Mouse (Mus musculus) liver, adult 10 weeks (tissue): ENCODE results near the gene Dydc1. TPM values are rescaled to one million over a fixed set of nuclear protein-coding genes. Genes with fewer than 3 reads are reported as not detected.

Experiments used
- polyA plus RNA-seq: library from polyadenylated mRNA; stranded (reverse); fragments of 350-450 nt; fragmentation: Illumina TruSeq; extraction: RNeasy Lipid Tissue Mini Kit (QIAGEN cat#74804); gene quantifications from one replicate; pipeline ENCODE4 v1.2.3, GENCODE M21; 2014; ENCODE audit warnings: low read depth, low replicate concordance

Dydc1 gene
- not detected for polyA plus RNA-seq

GRCm38 (mm10) chr14:41072229-41072943 lies at the start of gene Dydc1:
TSS of gene Dydc1 (plus strand) at chr14:41072911.

DNA sequence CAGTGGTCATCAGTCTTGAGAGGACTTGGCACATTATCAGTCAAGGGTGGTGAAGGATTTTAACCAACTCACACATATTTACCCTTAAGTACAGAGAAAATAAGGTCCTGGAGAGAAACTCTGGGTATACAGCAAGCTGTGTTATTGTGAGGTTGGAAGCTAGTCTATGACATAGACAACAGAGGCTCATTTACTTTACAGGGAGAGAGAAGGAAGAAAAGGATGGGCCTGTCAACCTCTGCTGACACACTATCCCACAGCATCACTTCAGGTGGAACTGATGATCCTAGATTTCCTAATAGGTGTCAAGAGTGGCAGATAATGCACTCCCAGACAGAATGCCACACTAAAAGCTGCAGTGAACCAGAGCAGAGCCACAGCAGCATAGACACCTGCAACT lies 3.6 kb upstream of the Dydc1 start, which contains the start of gene Dydc2:
Dydc2 (minus strand) TSS at position 101 of the 400 bp plus-strand sequence.

DNA sequence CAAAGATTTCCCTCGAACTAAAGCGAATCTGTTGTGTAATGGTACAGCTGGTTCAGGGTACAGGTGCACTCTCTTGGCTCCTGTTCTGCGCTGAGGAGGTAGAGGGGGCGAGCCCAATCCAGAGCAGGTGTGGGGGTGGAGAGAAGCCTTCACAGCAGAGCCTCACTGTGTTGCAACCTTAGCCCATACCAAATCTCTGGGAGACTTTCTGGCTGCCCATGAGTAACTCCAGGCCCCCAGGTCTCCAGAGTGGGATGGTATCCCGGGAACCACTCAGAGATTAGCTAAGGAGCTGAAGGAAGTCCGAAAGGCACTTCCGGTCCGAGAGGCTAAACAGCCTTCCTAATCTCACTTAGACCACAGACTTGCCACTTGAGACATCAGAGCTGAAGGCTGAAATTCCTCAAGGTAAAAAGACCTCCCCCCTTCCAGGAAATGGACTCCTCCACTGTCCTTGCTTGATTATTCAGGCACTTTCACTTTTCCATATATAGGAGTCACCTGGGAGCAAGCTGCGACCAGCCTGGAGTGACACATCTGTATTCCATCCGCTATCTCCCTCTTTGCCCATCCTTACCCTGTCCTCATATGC lies 32.2 kb downstream of the Dydc1 start, which contains the start of gene Mat1a:
Mat1a (plus strand) TSS at position 183 of the 592 bp plus-strand sequence.

DNA sequence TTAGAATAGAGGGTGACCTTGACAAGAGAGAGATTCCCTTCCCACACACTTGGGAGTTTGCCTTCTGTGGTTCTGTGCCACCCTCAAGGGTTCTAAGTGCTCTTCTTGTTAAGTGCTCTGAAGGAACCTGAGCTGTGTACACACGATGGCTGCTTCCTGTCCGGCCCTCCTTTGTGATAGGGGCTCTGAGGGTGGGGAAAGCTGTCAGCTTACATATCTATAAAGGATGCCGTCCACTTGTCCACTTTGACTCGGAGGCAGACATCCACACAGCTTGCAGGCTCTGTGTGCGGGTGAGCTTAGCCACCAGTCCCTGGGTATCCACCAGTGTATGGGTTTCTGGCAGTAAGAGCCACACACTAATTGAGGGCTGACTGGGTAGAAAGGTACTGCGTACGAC lies 58.8 kb downstream of the Dydc1 start, which contains the start of gene Sftpa1:
Sftpa1 (plus strand) TSS at position 243 of the 400 bp plus-strand sequence.

Other genes with a start within 250 kb of the Dydc1 start
- gene Sh2d4b, start 179.6 kb upstream of the Dydc1 start, polyA plus RNA-seq = not detected
- gene Tspan14, start 106.1 kb upstream of the Dydc1 start, polyA plus RNA-seq = 7.7 TPM
- gene Fam213a, start 59.1 kb upstream of the Dydc1 start, polyA plus RNA-seq = 106 TPM
- not detected for gene Dydc2, start 3.7 kb upstream of the Dydc1 start, polyA plus RNA-seq
- 2,624 TPM for gene Mat1a, start 32.1 kb downstream of the Dydc1 start, polyA plus RNA-seq
- 0.74 TPM for gene Sftpa1, start 58.9 kb downstream of the Dydc1 start, polyA plus RNA-seq
- gene Mbl1, start 78.5 kb downstream of the Dydc1 start, polyA plus RNA-seq = 161 TPM
- gene Sftpd, start 112.2 kb downstream of the Dydc1 start, polyA plus RNA-seq = 0.32 TPM
- gene Gm2832, start 205.9 kb downstream of the Dydc1 start, polyA plus RNA-seq = not detected